Mouse (Mus musculus) brain, adult 2 months (tissue): Measurements from ENCODE around the gene Impdh1.
"Not testable (repeated sequence)": the region's sequence is repeated elsewhere in the genome, so short reads cannot be mapped to it uniquely, and the experiment has no call there.

Source experiments
- DNase-seq: peaks from one replicate; pipeline ENCODE4 v3.0.0; 2011; ENCODE audit warnings: low read depth, low spot score

The Impdh1 gene

DNA sequence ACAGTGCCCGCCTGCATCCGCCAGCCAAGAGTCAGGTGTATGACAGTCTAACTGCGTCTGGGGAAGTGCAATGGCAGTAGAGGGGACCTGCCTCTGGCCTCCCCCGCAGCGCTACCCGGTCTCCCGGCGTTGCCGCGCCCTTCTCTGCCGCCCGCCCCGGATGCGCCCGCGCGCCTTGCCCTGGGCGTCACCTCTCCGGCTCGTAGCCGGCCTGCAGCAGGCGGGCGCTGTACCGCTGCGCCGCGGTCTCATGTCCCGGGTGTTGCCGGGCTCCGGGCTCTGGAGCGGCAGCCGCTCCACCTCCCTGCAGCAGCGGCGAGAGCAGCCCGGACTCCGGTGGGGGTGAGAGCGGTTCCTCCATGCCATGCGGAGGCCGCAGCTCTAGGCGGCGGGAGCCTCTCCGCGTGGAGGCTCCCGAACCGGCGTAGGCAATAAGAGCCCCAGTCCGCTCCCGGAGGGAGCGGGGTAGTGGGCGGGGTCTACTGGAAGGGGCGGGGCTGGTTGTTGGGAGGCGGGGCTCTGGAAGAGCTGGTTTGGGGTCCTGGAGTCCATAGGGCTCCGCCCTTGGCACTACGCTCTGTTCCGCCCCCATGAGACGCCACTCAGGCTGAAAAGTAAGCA is at the start of gene Impdh1:
Gene Impdh1, minus strand, starts transcription at position 484 of the 621 bp plus-strand sequence.
- peak; percentile 68 for DNase-seq

DNA sequence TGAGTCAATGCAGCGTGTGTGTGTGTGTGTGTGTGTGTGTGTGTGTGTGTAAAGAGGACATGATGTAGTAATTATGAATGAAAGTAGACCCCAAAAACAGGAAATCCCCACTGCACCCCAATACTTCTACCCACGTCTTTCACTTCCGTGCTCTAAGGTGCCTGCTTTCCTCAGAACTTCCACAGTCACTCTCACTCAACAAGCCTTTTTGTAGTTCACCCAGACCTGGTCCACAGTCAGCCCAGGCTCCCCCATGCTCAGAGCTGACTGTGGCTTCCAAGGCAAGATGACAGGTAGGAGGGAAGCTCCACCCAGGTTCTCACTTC is 48.3 kb upstream of the Impdh1 start:
- DNase-seq, result no peak

DNA sequence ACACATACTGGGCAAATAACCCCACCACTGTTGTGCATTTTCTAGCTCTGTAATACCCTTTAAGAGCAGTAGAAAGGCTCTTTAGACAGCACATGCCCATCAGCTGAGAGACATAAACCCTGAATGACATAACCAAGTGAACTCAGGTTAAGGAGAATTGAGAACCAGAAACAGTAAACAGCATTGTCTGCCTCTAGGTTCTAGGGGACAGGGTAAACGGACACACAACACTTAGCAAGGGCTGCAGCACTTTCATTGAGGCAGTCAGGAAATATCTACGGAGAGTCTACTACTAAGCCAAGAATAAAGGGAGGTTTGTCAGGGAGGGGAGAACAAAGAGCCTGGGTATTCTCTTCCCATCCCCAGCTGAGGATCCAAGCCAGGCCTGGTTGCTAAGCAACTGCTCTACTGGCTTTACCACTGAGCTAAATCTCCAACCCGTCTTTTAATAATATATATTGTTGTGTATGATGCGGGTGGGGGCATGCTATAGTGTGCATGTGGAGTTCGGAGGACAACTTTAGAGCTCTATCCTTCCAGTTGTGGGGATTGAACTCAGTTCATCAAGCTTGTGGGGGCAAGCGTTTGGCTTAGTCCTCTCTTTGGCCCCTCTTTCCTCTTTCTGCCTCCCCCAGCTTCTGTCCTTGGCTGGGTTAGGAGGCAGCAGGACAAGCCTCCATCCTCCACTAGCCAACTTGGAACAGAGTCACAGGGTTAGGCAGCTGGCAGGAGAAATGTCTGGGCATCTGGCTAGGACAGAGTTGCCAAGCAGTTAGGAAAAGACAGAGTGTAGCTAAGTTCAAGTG is 47.7 kb upstream of the Impdh1 start:
- peak; percentile 83 for DNase-seq

DNA sequence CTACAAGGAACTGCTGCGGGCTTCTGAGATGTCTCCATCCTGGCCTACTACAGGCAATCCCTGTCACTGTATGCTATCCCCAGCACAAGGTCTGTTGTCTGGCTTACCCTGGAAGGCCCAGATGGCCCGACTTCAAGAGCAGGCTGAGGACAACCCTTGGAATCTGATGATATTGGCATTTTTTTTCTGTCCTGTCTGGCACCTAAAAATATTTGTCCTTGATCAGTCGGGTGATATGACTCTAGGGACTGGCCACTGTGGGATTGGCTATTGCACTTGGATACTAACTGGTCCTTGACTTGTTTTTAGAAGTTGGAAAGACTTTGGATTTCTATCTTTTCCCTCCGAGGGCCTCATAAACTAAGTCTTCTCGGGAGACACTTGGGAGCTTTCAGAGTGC is 45.7 kb upstream of the Impdh1 start:
- DNase-seq, result no peak

DNA sequence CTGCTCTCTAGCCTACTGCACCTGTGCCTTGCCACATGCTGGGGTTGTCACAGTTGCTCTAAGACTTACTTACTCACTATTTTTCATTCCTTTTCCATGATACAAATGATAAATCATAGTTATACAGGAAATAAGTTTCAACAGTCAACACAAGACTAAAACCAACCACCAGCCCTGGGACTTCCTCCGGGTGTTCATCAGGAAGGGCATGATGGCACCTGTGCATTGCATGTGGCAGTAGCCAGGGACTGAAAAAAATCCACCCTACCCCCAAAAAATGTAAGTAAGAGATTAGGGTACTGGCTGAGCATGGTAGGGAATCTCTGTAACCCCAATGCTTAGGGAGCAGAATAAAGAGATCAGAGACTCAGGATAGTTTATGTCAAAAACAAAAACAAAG is 43.3 kb upstream of the Impdh1 start:
- no peak for DNase-seq

DNA sequence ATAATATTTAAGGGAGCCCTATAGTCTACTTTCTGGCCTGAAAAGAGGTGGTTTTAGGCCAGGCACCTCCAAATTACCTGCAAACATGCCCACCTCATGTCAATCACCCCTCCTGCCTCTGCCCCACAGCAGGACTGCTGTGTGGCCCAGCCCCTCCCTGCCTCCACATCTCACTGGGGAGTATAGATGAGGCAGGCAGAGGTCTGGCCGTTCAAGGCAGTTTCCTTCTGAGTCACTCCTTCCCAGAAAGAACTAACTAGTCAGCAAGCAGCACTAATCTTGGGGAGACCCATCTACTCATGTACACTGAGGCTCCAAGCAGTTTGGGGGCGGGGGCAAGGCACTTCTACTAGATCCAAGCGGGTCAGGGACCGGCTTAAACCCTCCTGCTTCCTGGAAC is 30.9 kb upstream of the Impdh1 start:
- DNase-seq, result no peak

DNA sequence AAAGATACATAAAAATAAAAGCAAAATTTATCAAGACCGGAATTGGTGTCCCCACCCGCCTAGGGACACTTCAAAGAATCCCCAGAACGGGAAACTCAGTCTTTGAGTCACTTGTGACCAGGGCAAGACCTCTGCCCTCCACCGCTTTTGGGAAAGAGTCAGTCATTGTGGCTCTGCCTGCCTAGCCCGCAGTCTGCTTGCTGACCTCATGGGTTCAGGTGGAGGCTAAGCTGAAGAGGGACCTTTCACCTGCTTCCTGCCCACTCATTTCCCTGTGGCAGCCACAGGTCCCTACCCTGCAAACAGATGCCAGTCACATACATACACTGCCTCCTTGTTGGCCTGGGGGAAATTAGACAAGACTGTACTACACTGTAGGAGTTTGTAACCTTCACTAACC is 30.4 kb upstream of the Impdh1 start:
- no peak for DNase-seq

DNA sequence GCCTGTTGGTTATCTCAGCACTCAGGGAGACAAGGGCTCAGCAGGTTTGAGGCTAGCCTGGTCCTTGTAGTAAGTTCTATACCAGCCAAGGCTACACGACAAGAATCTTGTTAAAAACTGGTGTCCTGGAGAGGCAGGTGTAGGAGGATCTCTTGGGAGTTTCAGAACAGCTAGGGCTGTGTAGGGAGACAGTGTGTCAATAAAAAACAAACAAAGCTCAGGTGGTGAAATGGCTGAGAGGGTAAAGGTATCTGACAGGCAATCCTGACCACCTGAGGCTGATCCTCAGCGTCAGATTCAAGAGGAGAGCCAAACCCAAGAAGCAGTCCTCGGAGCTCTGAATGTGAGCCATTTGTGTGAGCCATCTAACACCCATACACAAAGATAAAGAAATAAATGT is 30.0 kb upstream of the Impdh1 start:
- DNase-seq, result no peak

DNA sequence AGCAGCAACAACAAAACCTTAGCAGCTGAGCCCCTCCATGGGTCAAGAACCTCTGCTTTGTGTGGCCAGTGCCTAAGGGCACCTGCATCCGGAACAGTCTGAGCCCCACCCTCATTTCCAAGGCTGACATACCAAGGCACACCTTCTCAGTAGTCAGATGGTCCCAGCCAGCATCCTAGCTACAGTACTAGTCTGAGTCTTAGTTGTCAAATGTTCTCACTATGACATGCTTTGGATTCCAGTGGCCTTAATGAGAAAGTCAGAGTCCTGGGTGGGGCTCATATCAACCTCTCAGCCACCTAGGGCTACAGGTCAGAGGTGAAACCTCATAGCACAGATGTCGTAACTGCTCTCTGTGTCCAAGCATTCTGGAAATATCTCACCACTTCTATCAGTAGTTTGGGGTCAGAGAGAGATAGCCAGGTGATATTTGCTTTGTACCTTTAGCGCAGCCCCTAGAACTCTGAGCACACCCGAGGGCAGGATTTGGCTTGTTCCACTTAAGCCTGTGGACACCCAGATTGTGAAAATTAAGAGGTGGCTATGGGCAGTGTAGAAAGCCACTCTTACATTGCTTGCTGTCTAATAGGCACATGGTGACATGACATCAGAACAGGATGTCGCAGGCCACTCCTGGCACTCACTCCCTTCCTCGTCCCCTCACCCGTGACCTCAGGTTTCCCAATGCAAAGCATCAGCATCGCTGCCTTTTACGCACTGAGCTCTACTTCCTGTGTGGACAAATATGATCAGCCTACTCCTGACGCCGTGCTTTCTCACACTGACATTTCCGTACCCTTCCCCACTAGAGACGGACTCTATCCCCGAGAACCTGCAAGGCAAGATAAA is 29.3 kb upstream of the Impdh1 start:
- no peak for DNase-seq

DNA sequence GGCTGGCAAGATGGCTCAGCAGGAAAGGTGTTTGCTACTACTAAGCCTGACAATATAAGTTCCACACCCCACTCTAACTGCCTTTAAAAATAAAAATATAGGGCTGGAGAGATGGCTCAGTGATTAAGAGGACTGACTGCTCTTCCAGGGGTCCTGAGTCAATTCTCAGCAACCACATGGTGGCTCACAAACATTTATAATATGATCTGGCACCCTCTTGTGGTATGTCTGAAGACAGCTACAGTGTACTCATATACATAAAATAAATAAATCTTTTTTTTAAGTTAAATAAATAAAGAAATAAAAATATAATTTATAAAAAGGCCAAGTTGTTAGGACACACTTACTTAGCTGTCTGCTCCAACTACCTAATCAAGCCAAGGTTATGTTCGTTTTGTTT is 26.1 kb upstream of the Impdh1 start:
- no peak for DNase-seq

DNA sequence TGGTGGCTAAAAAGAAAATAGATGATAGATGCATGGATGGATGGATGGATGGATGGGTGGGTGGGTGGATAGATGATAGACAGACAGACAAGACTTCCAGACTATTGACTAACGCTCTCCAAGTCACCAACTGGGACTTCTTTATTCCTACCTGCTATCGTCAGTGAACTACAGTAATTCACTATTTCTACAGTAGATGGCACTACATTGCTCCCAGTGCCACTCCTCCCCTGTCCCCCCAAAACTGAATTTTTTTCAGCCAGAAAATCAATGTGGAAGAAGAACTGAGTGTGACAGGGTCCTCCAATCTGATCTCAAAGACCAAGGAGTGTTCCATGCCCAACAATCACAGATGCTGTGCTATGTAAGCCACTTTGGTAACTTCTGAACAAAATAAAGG is 25.5 kb upstream of the Impdh1 start:
- no peak for DNase-seq

DNA sequence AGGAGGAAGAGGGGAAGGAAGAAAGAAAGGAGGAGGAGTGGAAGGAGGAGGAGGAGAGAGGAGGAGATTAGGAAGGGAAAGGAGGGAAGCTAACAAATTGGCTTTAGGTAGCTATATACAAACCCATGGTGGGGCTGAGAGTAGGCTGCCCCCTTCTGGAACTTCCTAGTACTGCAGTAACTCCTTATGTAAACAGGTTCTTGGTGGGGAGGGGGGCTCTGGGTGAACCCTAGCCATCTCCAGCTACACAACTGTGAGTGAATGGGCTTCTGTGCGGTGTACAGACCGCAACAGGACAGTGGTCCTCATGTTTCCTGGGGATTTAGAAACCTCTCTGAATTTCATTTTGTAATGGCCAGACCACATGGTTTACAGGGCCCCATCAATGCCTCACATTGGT is 24.6 kb upstream of the Impdh1 start:
- DNase-seq, result peak; percentile 65

DNA sequence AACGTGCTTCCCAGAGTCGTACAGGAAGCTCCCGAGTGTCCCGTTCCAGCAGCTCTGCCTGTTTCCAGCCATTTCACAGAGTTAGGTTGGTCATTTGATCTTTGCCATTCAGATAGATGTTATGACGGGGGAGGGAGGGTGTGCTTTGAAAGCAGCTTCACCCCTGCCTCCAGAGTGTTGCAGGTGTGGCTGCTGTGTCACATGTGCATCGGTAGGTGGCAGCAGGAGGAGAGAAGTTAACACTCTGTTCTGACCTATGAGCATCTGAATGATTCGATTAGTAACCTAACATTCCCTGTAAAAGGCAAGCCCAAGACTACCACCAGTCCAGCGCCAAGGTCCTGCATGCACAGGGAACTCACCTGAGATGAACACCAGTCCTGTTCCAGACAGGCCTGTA is 18.1 kb upstream of the Impdh1 start:
- DNase-seq, result peak; percentile 49

DNA sequence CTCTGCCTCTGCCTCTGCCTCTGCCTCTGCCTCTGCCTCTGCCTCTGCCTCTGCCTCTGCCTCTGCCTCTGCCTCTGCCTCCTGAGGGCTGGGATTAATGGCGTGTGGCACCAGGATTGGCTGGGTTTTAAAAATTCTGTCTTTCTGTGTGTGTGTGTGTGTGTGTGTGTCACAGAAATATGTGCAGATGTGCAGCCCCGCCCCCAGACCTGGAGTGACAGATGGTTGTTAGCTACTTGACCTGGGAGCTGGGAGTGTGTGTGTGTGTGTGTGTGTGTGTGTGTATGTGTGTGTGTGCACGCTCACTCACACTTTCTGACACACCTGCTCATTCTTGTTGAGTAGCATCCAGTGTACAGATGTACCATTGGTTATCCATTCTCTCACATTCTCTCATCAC is 17.5 kb upstream of the Impdh1 start:
- DNase-seq, result no peak

DNA sequence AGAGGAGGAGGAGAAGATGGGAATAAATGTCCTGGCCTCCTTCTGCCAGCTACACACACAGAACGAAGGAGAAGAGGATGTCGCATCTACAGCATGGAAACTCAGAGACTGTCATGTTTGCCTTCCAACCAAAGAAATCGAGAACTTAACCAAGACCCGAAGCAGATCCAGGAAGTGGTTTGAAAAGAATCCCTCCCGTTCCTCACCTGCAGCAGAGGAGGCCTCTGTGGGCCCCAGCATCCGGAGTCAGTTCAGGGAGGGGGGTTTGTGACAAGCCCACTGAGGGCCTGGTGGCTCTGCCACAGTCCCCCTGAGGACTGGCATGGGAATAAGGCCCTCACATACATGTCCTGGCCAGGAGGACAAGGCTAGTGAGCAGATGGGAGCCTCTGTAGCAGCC is 16.2 kb upstream of the Impdh1 start:
- no peak for DNase-seq

DNA sequence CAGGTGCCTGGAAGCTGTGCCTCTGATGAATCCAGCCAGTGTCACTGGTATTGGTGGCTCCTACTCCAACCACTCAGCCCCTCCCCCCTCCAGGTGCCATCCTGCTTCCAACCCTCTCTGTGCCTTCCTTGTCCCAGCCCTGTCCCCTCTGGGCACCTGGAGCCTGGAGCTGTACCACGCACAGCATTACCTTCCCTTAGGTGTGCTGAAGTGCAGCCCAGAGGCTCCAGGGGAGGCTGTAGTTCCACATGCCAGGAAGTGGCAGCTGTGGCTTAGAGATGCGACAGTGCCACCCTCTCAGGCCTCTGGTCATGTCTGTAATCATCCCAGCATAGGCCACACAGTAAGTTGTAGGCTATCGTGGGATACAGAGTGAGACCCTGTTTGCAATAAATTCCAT is 15.6 kb upstream of the Impdh1 start:
- no peak for DNase-seq

DNA sequence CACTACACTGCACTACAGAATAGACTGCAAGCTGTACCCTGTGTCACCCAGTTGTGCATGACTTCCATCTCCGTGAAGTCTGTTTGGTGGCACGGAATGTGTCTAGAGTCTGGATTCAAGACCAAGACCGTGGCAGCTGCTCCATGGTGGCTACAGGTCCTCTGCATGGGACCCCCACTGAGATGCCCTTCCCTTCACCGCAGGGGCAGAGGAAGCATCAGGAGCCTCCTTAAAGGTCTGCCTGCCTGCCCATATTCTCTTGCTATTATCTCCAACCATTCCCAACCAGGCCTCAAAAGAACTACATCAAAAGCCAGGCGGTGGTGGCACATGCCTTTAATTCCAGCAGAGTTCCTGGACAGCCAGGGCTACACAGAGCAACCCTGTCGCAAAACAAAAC is 14.2 kb upstream of the Impdh1 start:
- no peak for DNase-seq

DNA sequence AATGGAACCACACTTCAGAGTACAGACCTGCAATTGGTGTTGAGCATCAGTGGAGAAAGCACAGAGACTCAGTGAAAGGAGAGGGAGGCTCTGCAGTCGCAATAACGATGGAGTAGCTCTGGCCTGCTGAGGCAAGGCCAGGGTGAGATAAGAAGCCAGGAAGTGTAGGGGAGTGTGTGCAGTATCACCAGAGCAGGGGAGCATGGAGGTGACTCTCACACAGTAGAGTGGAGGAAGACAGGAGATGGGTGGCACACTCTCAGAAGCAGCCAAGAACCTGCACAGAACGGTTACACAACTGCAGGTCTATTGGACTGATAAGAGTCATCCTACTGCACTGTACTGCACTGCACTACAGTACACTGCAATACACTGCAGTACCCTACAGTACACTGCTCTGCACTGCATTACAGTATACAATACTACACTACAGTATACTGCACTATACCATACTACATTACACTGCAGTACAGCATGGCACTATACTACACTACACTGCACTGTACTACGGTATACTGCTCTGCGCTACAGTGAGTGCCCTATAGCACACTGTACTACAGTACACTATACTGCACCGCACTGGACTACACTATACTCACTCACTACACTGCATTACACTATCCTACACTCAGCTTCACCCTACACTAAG is 13.2 kb upstream of the Impdh1 start:
- DNase-seq, result no peak

DNA sequence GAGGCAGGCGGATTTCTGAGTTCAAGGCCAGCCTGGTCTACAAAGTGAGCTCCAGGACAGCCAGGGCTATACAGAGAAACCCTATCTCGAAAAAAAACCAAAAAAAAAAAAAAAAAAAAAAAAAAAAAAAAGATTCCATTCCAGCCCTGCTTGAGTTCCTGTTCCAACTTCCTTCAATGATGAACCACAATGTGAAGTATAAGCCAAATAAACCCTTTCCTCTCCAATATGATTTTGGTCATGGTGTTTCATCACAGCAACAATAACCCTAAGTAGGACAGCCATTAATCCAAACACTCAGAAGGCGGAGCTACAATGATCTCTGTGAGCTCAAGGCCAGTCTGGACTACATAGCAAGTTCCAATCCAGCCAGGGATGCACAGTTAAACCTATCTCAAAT is 1.6 kb upstream of the Impdh1 start:
- not testable (repeated sequence) for DNase-seq

DNA sequence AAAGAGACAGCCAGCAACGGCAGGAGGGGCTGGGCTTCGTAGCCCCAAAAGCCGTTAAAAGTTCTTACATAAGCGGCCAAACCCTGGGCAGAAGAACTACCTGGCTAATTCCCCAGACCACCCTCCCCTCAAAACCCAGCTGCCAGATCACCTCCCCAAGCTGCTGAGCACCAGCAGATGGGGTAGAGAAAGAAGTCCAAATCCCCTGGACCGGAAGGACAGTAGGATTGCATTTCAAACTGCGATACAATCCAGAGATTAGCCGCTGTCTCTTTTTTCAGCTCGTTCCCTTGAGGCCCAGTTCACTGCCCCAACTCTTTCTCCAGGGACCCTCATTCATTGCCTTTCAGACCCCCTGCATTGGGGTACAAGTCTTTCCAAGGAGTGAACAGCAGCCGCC is 983 bp downstream of the Impdh1 start:
- no peak for DNase-seq

DNA sequence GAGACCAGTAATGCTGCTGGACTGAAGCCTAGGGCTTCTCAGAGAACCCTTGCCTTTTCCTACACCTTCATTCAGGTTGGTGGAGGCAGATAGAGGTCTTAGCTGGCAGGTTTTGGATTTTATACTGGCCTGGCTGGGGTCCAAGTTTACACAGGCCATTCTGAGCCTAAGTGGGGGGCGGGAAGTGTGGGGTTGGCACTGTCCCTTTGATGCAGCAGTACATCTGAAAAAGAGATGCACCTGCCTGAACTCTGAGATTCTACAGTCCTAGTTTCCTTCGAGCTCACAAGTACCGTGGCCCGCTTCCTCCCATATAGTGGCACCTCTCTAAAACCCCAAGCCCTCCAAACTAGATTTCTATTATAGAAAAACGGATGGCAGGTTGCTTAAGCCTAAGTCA is 1.4 kb downstream of the Impdh1 start:
- DNase-seq, result no peak

DNA sequence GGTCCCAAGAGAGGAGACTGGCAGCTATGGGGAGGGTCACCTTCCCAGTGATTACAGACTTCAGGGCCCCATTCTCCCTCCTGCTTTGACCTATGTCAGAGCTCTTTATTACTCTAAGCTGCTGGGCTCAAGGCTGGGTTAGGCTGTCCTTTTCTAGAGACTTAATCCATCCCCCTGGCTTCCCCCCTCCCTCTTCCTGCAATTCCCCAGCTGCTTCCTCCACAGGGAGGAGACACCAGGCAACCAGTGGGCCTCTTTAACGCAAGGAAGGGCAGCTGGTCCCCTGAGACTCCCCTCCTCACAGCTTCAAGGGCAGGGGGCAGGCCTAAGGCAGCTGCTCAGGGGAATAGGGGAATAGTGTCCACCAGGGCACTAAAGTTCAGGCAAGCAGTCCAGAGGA is 1.9 kb downstream of the Impdh1 start:
- DNase-seq, result no peak
